Mouse (Mus musculus): ENCODE measurements around the gene Gm10840. TPM values are rescaled to one million over a fixed set of nuclear protein-coding genes. Genes with fewer than 3 reads are reported as not detected.
"Not testable (repeated sequence)": the region's sequence is repeated elsewhere in the genome, so short reads cannot be mapped to it uniquely, and the experiment has no call there.

Gm10840 gene
- polyA plus RNA-seq, 1 experiment from 2014 or later, result not detected

- no peak for ATAC-seq (replicated peaks; ENCODE audit: insufficient number of reproducible peaks, low FRiP score, low TSS enrichment)
- no peak overlapping the region for H3K27ac ChIP-seq (ENCODE audit: low read depth, low read length)
- H3K4me1 ChIP-seq (ENCODE audit: control insufficient read depth, insufficient read depth, low read length), result 0 out of 2 replicates have a peak, but pooled peaks cover 6% of the 10 kb centered on the region
- H3K36me3 ChIP-seq (ENCODE audit: control insufficient read depth, insufficient read depth, low read length), result peaks cover 7% of the 10 kb centered on the region; the same call in 1 of the 2 replicates
- H3K4me3 ChIP-seq (ENCODE audit: low read depth, low read length), result no peak overlapping the region
- no peaks in the 10 kb centered on the region for H3K9me3 ChIP-seq (replicated peaks; ENCODE audit: control insufficient read depth, low read length)
- H3K27me3 ChIP-seq (ENCODE audit: control insufficient read depth, insufficient read depth, low read length), result no peaks in the 10 kb centered on the region
- H3K4me2 ChIP-seq, result no peak overlapping the region
- no peak overlapping the region for H3K9ac ChIP-seq (ENCODE audit: low read depth, low read length)
Observed at GRCm38 (mm10) chr11:106195341-106195740, 34.7 kb downstream of the Gm10840 start.

- peaks cover 22% of the 10 kb centered on the region for H3K36me3 ChIP-seq (ENCODE audit: control insufficient read depth, insufficient read depth, low read length)
- no peaks in the 10 kb centered on the region for H3K4me1 ChIP-seq (ENCODE audit: control insufficient read depth, insufficient read depth, low read length)
- H3K27me3 ChIP-seq (ENCODE audit: control insufficient read depth, insufficient read depth, low read length), result no peaks in the 10 kb centered on the region
- no peak overlapping the region for H3K4me2 ChIP-seq
- H3K4me3 ChIP-seq (ENCODE audit: low read depth, low read length), result no peak overlapping the region
- H3K9ac ChIP-seq (ENCODE audit: low read depth, low read length), result no peak overlapping the region
- no peak overlapping the region for H3K27ac ChIP-seq (ENCODE audit: low read depth, low read length)
- H3K9me3 ChIP-seq (replicated peaks; ENCODE audit: control insufficient read depth, low read length), result no peaks in the 10 kb centered on the region
- WGBS (ENCODE audit: insufficient replicate concordance), result 80% methylated on average over 4 of the region's 4 CpGs
- ATAC-seq (replicated peaks; ENCODE audit: insufficient number of reproducible peaks, low FRiP score, low TSS enrichment), result no peak
Observed at GRCm38 (mm10) chr11:106198277-106198676, 37.6 kb downstream of the Gm10840 start.

GRCm38 (mm10) chr11:106199997-106200396 lies 39.3 kb downstream of the Gm10840 start:
- not testable (repeated sequence) for H3K9ac ChIP-seq (ENCODE audit: low read depth, low read length); H3K4me1 ChIP-seq (ENCODE audit: control insufficient read depth, insufficient read depth, low read length); H3K27ac ChIP-seq (ENCODE audit: low read depth, low read length); H3K4me2 ChIP-seq; H3K27me3 ChIP-seq (ENCODE audit: control insufficient read depth, insufficient read depth, low read length); ATAC-seq (replicated peaks; ENCODE audit: insufficient number of reproducible peaks, low FRiP score, low TSS enrichment); H3K9me3 ChIP-seq (replicated peaks; ENCODE audit: control insufficient read depth, low read length); H3K4me3 ChIP-seq (ENCODE audit: low read depth, low read length)
- H3K36me3 ChIP-seq (ENCODE audit: control insufficient read depth, insufficient read depth, low read length), result peaks cover 28% of the 10 kb centered on the region
- WGBS (ENCODE audit: insufficient replicate concordance), result 94% methylated on average over 7 of the region's 7 CpGs

GRCm38 (mm10) chr11:106200756-106201155 lies 40.1 kb downstream of the Gm10840 start:
- Histone ChIP-seq H3K9ac (ENCODE audit: low read depth, low read length) (no peak overlapping the region), H3K27ac (ENCODE audit: low read depth, low read length) (no peak overlapping the region), H3K36me3 (ENCODE audit: control insufficient read depth, insufficient read depth, low read length) (peaks cover 33% of the 10 kb centered on the region), H3K27me3 (ENCODE audit: control insufficient read depth, insufficient read depth, low read length) (no peaks in the 10 kb centered on the region), H3K4me2 (no peak overlapping the region), H3K4me3 (ENCODE audit: low read depth, low read length) (no peak overlapping the region), H3K9me3 (replicated peaks; ENCODE audit: control insufficient read depth, low read length) (no peaks in the 10 kb centered on the region), H3K4me1 (ENCODE audit: control insufficient read depth, insufficient read depth, low read length) (no peaks in the 10 kb centered on the region)
- ATAC-seq (replicated peaks; ENCODE audit: insufficient number of reproducible peaks, low FRiP score, low TSS enrichment), result no peak
- WGBS (ENCODE audit: insufficient replicate concordance), result 72% methylated on average over 6 of the region's 6 CpGs

GRCm38 (mm10) chr11:106201337-106202122 lies 40.9 kb downstream of the Gm10840 start:
- Histone ChIP-seq H3K4me2 (no peak overlapping the region), H3K4me1 (ENCODE audit: control insufficient read depth, insufficient read depth, low read length) (no peaks in the 10 kb centered on the region), H3K9me3 (replicated peaks; ENCODE audit: control insufficient read depth, low read length) (no peaks in the 10 kb centered on the region), H3K27ac (ENCODE audit: low read depth, low read length) (no peak overlapping the region), H3K4me3 (ENCODE audit: low read depth, low read length) (no peak overlapping the region), H3K9ac (ENCODE audit: low read depth, low read length) (no peak overlapping the region), H3K36me3 (ENCODE audit: control insufficient read depth, insufficient read depth, low read length) (peaks cover 35% of the 10 kb centered on the region), H3K27me3 (ENCODE audit: control insufficient read depth, insufficient read depth, low read length) (no peaks in the 10 kb centered on the region)
- no peak for ATAC-seq (replicated peaks; ENCODE audit: insufficient number of reproducible peaks, low FRiP score, low TSS enrichment)
- WGBS (ENCODE audit: insufficient replicate concordance), result 86% methylated on average over 19 of the region's 19 CpGs

- WGBS (ENCODE audit: insufficient replicate concordance), result 76% methylated on average over 5 of the region's 5 CpGs
- no peaks in the 10 kb centered on the region for H3K9me3 ChIP-seq (replicated peaks; ENCODE audit: control insufficient read depth, low read length)
Observed at GRCm38 (mm10) chr11:106202123-106202465, 41.4 kb downstream of the Gm10840 start, which contains the start of gene Strada. Gene Strada (minus strand): TSS chr11:106202168.

More at GRCm38 (mm10) chr11:106202123-106202465, 41.4 kb downstream of the Gm10840 start, which contains the start of gene Strada:
- no peaks in the 10 kb centered on the region for H3K4me1 ChIP-seq (ENCODE audit: control insufficient read depth, insufficient read depth, low read length)
- ATAC-seq (replicated peaks; ENCODE audit: insufficient number of reproducible peaks, low FRiP score, low TSS enrichment), result no peak
- H3K4me3 ChIP-seq (ENCODE audit: low read depth, low read length), result no peak within 1 kb of the TSS
- no peak within 1 kb of the TSS for H3K27ac ChIP-seq (ENCODE audit: low read depth, low read length)
- no peaks in the 10 kb centered on the region for H3K27me3 ChIP-seq (ENCODE audit: control insufficient read depth, insufficient read depth, low read length)
- H3K36me3 ChIP-seq (ENCODE audit: control insufficient read depth, insufficient read depth, low read length), result peaks cover 39% of the 10 kb centered on the region
- no peak within 1 kb of the TSS for H3K9ac ChIP-seq (ENCODE audit: low read depth, low read length)
- H3K4me2 ChIP-seq, result no peak within 1 kb of the TSS

Other genes starting within 250 kb of the Gm10840 start
- gene Cyb561, start 207.5 kb upstream of the Gm10840 start, polyA plus RNA-seq (2014; fragmentation: Nextera tagmentation; extraction: Ambion mirVana), result 3.5 and 3.7 TPM in 2 replicates
- 0.52 and 0.59 TPM in 2 replicates for gene Ace, start 192.9 kb upstream of the Gm10840 start, polyA plus RNA-seq (2014; fragmentation: Nextera tagmentation; extraction: Ambion mirVana)
- gene Ace3, start 166.2 kb upstream of the Gm10840 start, polyA plus RNA-seq (2014; fragmentation: Nextera tagmentation; extraction: Ambion mirVana), result not detected in 2 replicates
- 0.17 and 0.40 TPM in 2 replicates for gene Kcnh6, start 152.7 kb upstream of the Gm10840 start, polyA plus RNA-seq (2014; fragmentation: Nextera tagmentation; extraction: Ambion mirVana)
- 50.5 and 51.8 TPM in 2 replicates for gene Dcaf7, start 124.0 kb upstream of the Gm10840 start, polyA plus RNA-seq (2014; fragmentation: Nextera tagmentation; extraction: Ambion mirVana)
- gene Taco1, start 94.8 kb upstream of the Gm10840 start, polyA plus RNA-seq (2014; fragmentation: Nextera tagmentation; extraction: Ambion mirVana), result 9.7 and 11.0 TPM in 2 replicates
- 20.8 and 22.2 TPM in 2 replicates for gene Map3k3, start 76.2 kb upstream of the Gm10840 start, polyA plus RNA-seq (2014; fragmentation: Nextera tagmentation; extraction: Ambion mirVana)
- 145 and 151 TPM in 2 replicates for gene Limd2, start within 50 bp of the Gm10840 start, polyA plus RNA-seq (2014; fragmentation: Nextera tagmentation; extraction: Ambion mirVana)
- gene Strada, start 41.3 kb downstream of the Gm10840 start, polyA plus RNA-seq (2014; fragmentation: Nextera tagmentation; extraction: Ambion mirVana), result 22.4 and 26.6 TPM in 2 replicates
- 58.9 and 91.1 TPM in 2 replicates for gene Ccdc47, start 55.5 kb downstream of the Gm10840 start, polyA plus RNA-seq (2014; fragmentation: Nextera tagmentation; extraction: Ambion mirVana)
- 45.3 and 58.3 TPM in 2 replicates for gene Ddx42, start 56.1 kb downstream of the Gm10840 start, polyA plus RNA-seq (2014; fragmentation: Nextera tagmentation; extraction: Ambion mirVana)
- gene Ftsj3, start 95.2 kb downstream of the Gm10840 start, polyA plus RNA-seq (2014; fragmentation: Nextera tagmentation; extraction: Ambion mirVana), result 45.2 and 46.7 TPM in 2 replicates
- gene Psmc5, start 95.3 kb downstream of the Gm10840 start, polyA plus RNA-seq (2014; fragmentation: Nextera tagmentation; extraction: Ambion mirVana), result 280 and 294 TPM in 2 replicates
- 22.4 and 25.9 TPM in 2 replicates for gene Smarcd2, start 112.1 kb downstream of the Gm10840 start, polyA plus RNA-seq (2014; fragmentation: Nextera tagmentation; extraction: Ambion mirVana)
- 0.13 and 0.15 TPM in 2 replicates for gene Tcam1, start 115.8 kb downstream of the Gm10840 start, polyA plus RNA-seq (2014; fragmentation: Nextera tagmentation; extraction: Ambion mirVana)
- gene Gh, start 141.0 kb downstream of the Gm10840 start, polyA plus RNA-seq (2014; fragmentation: Nextera tagmentation; extraction: Ambion mirVana), result not detected in 2 replicates
- 0.73 and 1.3 TPM in 2 replicates for gene Cd79b, start 153.9 kb downstream of the Gm10840 start, polyA plus RNA-seq (2014; fragmentation: Nextera tagmentation; extraction: Ambion mirVana)
- 0.07 and 0.38 TPM in 2 replicates for gene Scn4a, start 192.4 kb downstream of the Gm10840 start, polyA plus RNA-seq (2014; fragmentation: Nextera tagmentation; extraction: Ambion mirVana)
- 0.14 TPM in 1 of 2 replicates, not detected in the other for gene Prr29, start 204.6 kb downstream of the Gm10840 start, polyA plus RNA-seq (2014; fragmentation: Nextera tagmentation; extraction: Ambion mirVana)
- gene Icam2, start 227.2 kb downstream of the Gm10840 start, polyA plus RNA-seq (2014; fragmentation: Nextera tagmentation; extraction: Ambion mirVana), result 73.2 and 76.2 TPM in 2 replicates

All from heart, embryonic 11.5 days (tissue).